Mouse (Mus musculus) urinary bladder, postnatal 36 days (tissue): ENCODE data around the gene Klrb1f.
"Not testable (repeated sequence)": the region's sequence is repeated elsewhere in the genome, so short reads cannot be mapped to it uniquely, and the experiment has no call there.

ENCODE experiments used
- DNase-seq, 2 experiments: peaks; one replicate each; pipeline ENCODE4 v3.0.0; 2022; ENCODE audit warnings: low spot score in 2 of 2, mixed read lengths in 1 of 2

The Klrb1f gene

GRCm38 (mm10) chr6:129048857-129049473, 3.3 kb downstream of the Klrb1f start:
- DNase-seq = peak in 1 of 2 experiments; percentile 28

- no peak for DNase-seq
Observed at GRCm38 (mm10) chr6:129049596-129050251, 4.0 kb downstream of the Klrb1f start.

- no peak for DNase-seq
Observed at GRCm38 (mm10) chr6:129051086-129051485, 5.4 kb downstream of the Klrb1f start.

GRCm38 (mm10) chr6:129051731-129052130, 6.0 kb downstream of the Klrb1f start:
- DNase-seq = no peak

- DNase-seq = no peak
Observed at GRCm38 (mm10) chr6:129056237-129056636, 10.5 kb downstream of the Klrb1f start.

GRCm38 (mm10) chr6:129058013-129058412, 12.3 kb downstream of the Klrb1f start:
- no peak for DNase-seq

GRCm38 (mm10) chr6:129065407-129065806, 19.7 kb downstream of the Klrb1f start:
- no peak for DNase-seq

GRCm38 (mm10) chr6:129065857-129066256, 20.2 kb downstream of the Klrb1f start:
- no peak for DNase-seq

GRCm38 (mm10) chr6:129066530-129066929, 20.8 kb downstream of the Klrb1f start:
- no peak for DNase-seq

GRCm38 (mm10) chr6:129066986-129067385, 21.3 kb downstream of the Klrb1f start:
- peak; percentile 36 to 51 for DNase-seq

GRCm38 (mm10) chr6:129085098-129085497, 39.4 kb downstream of the Klrb1f start:
- no peak for DNase-seq

GRCm38 (mm10) chr6:129086031-129086430, 40.3 kb downstream of the Klrb1f start:
- not testable (repeated sequence) for DNase-seq

GRCm38 (mm10) chr6:129088161-129088560, 42.5 kb downstream of the Klrb1f start:
- peak in 1 of 2 experiments; percentile 16 for DNase-seq

GRCm38 (mm10) chr6:129088596-129088995, 42.9 kb downstream of the Klrb1f start:
- not testable (repeated sequence) for DNase-seq

- no peak for DNase-seq
Observed at GRCm38 (mm10) chr6:129095166-129095565, 49.5 kb downstream of the Klrb1f start.

- no peak for DNase-seq
Observed at GRCm38 (mm10) chr6:129097929-129098328, 52.2 kb downstream of the Klrb1f start.

- not testable (repeated sequence) for DNase-seq
Observed at GRCm38 (mm10) chr6:129100794-129101193, 55.1 kb downstream of the Klrb1f start, which contains the start of gene Clec2e. Gene Clec2e (minus strand): TSS chr6:129100913.

GRCm38 (mm10) chr6:129101604-129102003, 55.9 kb downstream of the Klrb1f start:
- DNase-seq = no peak

- DNase-seq = no peak
Observed at GRCm38 (mm10) chr6:129102858-129103555, 57.3 kb downstream of the Klrb1f start.
